Mouse (Mus musculus) intestine, embryonic 15.5 days (tissue): Measurements from ENCODE around the gene Sema3g. TPM values are rescaled to one million over a fixed set of nuclear protein-coding genes. Genes with fewer than 3 reads are reported as not detected.

Experiments used
- ATAC-seq: fragments of 200-750 bp; cut with Nextera tagmentation; 2 replicates; pipeline ENCODE4 v1.8.0; 2017; ENCODE audit warnings: moderate TSS enrichment, moderate library complexity
- H3K27ac ChIP-seq: fragments of 300-500 bp; sonication (generic); 2 replicates; pipeline ENCODE4 v1.5.1; 2015; ENCODE audit warnings: mild to moderate bottlenecking, inconsistent platforms
- H3K27me3 ChIP-seq: fragments of 300-500 bp; sonication (generic); replicated peaks from 2 replicates; pipeline ENCODE4 v1.6.1; 2015; ENCODE audit warnings: inconsistent platforms
- H3K36me3 ChIP-seq: fragments of 300-500 bp; sonication (generic); 2 replicates; pipeline ENCODE4 v1.6.1; 2015; ENCODE audit warnings: inconsistent platforms
- H3K4me1 ChIP-seq: fragments of 300-500 bp; sonication (generic); replicated peaks from 2 replicates; pipeline ENCODE4 v1.6.1; 2015; ENCODE audit warnings: inconsistent platforms
- H3K4me2 ChIP-seq: fragments of 300-500 bp; sonication (generic); replicated peaks from 2 replicates; pipeline ENCODE4 v1.6.1; 2015; ENCODE audit warnings: mild to moderate bottlenecking, inconsistent platforms
- H3K4me3 ChIP-seq: fragments of 300-500 bp; sonication (generic); replicated peaks from 2 replicates; pipeline ENCODE4 v1.5.1; 2015; ENCODE audit warnings: inconsistent platforms
- H3K9ac ChIP-seq: fragments of 300-500 bp; sonication (generic); 2 replicates; pipeline ENCODE4 v1.6.1; 2015; ENCODE audit warnings: inconsistent platforms
- H3K9me3 ChIP-seq: fragments of 300-500 bp; sonication (generic); 2 replicates; pipeline ENCODE4 v1.6.1; 2016; ENCODE audit warnings: inconsistent platforms
- WGBS: fragments of 180-500 bp; shearing (Covaris S2); methylation state at CpG from one replicate; pipeline ENCODE4 v1.1.7; 2015; 5-methylcytosine and 5-hydroxymethylcytosine counted together
- polyA plus RNA-seq: library from polyadenylated mRNA; unstranded; fragments of >200 nt; fragmentation: Nextera tagmentation; extraction: Ambion mirVana; gene quantifications from 2 replicates; pipeline ENCODE4 v1.2.1, GENCODE M21; 2015

The Sema3g gene
- polyA plus RNA-seq, 1 experiment from 2014 or later, result 0.96 TPM

DNA sequence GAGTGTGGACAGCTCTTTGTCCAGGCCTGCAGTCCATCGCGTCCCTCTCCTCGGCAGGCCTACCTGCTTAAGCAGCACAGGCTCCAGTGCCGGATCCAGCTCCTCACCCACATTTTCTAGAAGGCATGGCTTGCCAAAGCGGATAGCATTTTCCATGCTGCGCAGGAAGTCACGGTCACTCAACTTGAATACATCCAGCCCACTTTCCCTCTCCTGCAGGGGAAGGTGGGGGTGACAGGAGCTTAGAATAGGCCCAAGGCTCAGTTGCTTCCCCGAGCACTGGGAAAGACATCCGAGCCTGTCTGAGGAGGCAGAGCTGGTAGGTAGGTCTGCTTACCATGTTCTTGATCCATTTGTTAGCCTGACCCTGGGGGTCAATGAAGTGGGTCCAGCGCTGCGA, 50.0 kb downstream of the Sema3g start:
- Histone ChIP-seq H3K4me3 (no peak overlapping the region), H3K27ac (no peak overlapping the region), H3K36me3 (no peaks in the 10 kb centered on the region), H3K4me1 (peaks cover 10% of the 10 kb centered on the region; the same call in 1 of the 2 replicates), H3K9ac (no peak overlapping the region), H3K9me3 (no peaks in the 10 kb centered on the region), H3K27me3 (no peaks in the 10 kb centered on the region), H3K4me2 (no peak overlapping the region)
- ATAC-seq, result no peak
- WGBS, result 89% methylated on average over 11 of the region's 11 CpGs

DNA sequence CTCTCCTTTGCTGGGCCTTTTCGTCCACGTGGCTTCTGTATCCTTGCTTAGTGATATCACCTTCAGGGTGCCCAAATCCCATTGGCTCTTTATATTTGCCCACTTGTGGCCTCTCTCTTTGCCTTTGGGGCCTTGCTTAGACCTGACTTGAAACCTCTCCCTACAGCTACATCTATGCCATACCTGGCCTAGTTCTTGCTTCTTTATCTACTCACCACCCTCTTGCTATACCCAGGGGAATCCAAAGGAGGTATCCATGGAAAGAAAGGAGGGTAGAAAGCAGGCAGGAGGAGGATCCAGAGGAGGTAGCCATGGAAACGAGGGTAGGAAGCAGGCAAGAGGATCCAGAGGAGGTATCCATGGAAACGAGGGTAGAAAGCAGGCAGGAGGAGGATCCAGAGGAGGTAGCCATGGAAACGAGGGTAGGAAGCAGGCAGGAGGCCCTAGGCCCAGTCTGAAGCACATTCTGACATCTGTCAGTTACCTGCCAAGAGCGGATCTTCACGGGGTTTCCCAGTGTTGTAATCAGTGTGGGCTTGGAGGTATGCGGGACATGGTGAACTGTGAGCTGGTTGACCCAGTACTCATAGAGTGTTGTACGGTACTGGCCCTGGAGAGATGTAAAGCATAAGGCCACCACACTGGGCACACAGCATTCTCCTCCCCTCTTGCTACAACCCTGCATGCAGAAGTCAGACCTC, 50.8 kb downstream of the Sema3g start:
- ATAC-seq, result no peak
- Histone ChIP-seq H3K27ac (no peak overlapping the region), H3K4me1 (peaks cover 10% of the 10 kb centered on the region; the same call in 1 of the 2 replicates), H3K27me3 (no peaks in the 10 kb centered on the region), H3K9ac (peak overlapping the region; percentile 44; the same call in 1 of the 2 replicates), H3K4me3 (no peak overlapping the region), H3K4me2 (peak overlapping the region; percentile 71), H3K36me3 (no peaks in the 10 kb centered on the region), H3K9me3 (no peaks in the 10 kb centered on the region)
- 74% methylated on average over 9 of the region's 9 CpGs for WGBS

DNA sequence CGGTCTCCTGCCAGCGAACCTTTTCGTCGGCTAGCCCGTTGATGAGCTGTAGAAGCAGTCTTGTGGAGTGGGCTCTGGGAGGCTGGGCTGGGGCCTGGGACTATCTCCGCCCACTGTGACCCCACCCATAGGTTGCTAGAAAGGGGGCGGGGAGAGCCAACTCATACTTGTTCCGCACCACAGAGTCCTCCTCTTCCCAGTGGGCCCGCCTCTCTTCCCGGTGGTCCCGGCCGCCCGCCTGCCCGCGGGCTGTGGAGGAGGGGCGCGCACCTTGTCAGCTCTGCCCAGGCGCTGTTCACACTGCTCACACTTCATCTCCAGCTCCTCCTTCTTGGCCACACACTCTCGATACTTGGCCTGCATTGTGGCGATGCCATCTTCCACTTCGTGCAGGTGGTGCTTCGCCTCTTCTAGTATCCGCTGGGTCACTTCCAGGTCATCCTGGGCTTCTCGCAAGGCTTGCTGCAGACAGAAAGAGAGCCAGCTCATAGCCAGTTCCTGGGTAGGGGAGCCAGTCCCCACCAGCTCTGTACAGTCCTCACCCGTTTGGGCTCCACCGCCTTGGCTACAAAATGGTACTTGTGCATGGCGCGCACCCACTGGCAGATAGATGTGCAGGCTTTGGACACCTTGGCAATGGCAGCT, 51.9 kb downstream of the Sema3g start:
- WGBS, result 14% methylated on average over 28 of the region's 28 CpGs
- peak; percentile 87 for ATAC-seq
- Histone ChIP-seq H3K27me3 (no peaks in the 10 kb centered on the region), H3K4me2 (peak overlapping the region; percentile 71), H3K4me3 (peak overlapping the region; percentile 35), H3K4me1 (peaks cover 10% of the 10 kb centered on the region; the same call in 1 of the 2 replicates), H3K9ac (peak overlapping the region; percentile 44), H3K36me3 (no peaks in the 10 kb centered on the region), H3K9me3 (no peaks in the 10 kb centered on the region), H3K27ac (no peak overlapping the region)

DNA sequence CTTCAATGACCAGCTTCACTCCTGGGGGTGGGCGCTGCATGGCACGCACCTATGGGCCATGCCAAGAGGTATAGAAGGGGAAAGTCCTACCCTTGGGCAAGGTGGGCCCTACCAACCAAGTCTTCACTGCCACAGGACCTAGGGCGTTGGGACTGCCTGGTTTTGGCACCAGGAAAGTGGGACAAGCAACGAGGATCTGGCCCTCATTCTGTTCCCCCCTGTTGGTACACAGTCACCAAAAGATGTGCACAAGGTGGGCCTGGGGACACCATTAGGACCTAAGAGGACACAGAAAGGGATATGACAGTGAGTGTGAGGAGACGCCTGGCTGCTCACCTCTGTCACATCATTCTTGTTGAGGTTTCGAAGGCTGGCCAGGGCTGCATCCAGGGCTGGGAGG, 53.5 kb downstream of the Sema3g start:
- no peak for ATAC-seq
- peaks cover 10% of the 10 kb centered on the region; the same call in 1 of the 2 replicates for H3K4me1 ChIP-seq

DNA sequence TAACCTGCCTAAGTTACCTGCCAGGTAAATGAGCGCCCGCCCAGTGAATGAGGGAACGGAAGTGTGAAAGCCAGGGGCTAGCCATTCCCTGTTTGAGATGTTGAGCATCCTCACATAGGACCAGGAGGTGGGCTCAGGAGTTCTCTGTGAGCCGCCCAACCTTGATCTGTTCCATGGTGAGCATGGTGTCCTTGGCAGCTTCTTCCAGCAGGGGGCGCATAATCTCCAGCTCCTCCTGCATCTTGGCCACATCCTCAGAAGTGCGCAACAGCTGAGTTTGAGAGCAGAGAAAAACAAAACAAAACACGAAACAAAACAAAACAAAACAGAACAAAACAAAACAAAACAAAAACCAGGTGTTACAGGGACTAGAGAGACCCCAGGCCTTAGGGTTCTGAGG, 54.5 kb downstream of the Sema3g start:
- ATAC-seq, result 0 out of 2 replicates have a peak, but pooled peaks have one; percentile 55

More for the DNA sequence above, 53.5 kb downstream of the Sema3g start:
- Histone ChIP-seq H3K4me3 (no peak overlapping the region), H3K4me2 (no peak overlapping the region), H3K9ac (no peak overlapping the region), H3K36me3 (no peaks in the 10 kb centered on the region), H3K27ac (no peak overlapping the region), H3K9me3 (no peaks in the 10 kb centered on the region), H3K27me3 (no peaks in the 10 kb centered on the region)
- WGBS, result 89% methylated on average over 6 of the region's 6 CpGs

More for the DNA sequence above, 54.5 kb downstream of the Sema3g start:
- WGBS, result 25% methylated on average over 7 of the region's 7 CpGs
- H3K27ac ChIP-seq, result no peak overlapping the region
- no peak overlapping the region for H3K4me2 ChIP-seq
- no peaks in the 10 kb centered on the region for H3K27me3 ChIP-seq
- no peak overlapping the region for H3K9ac ChIP-seq
- H3K36me3 ChIP-seq, result no peaks in the 10 kb centered on the region
- peaks cover 10% of the 10 kb centered on the region; the same call in 1 of the 2 replicates for H3K4me1 ChIP-seq
- H3K9me3 ChIP-seq, result no peaks in the 10 kb centered on the region
- no peak overlapping the region for H3K4me3 ChIP-seq

Other genes with a start within 250 kb of the Sema3g start
- 44.6 and 48.6 TPM in 2 replicates for gene Glt8d1, start 216.5 kb upstream of the Sema3g start, polyA plus RNA-seq
- gene Spcs1, start 216.2 kb upstream of the Sema3g start, polyA plus RNA-seq, result 411 and 423 TPM in 2 replicates
- gene Pbrm1, start 198.7 kb upstream of the Sema3g start, polyA plus RNA-seq, result 97.1 and 106 TPM in 2 replicates
- 127 and 151 TPM in 2 replicates for gene Gnl3, start 198.7 kb upstream of the Sema3g start, polyA plus RNA-seq
- 90.1 TPM in 2 replicates for gene Smim4, start 88.9 kb upstream of the Sema3g start, polyA plus RNA-seq
- gene Nt5dc2, start 86.8 kb upstream of the Sema3g start, polyA plus RNA-seq, result 261 and 315 TPM in 2 replicates
- gene Stab1, start 49.2 kb upstream of the Sema3g start, polyA plus RNA-seq, result 32.3 and 32.5 TPM in 2 replicates
- gene Tnnc1, start 9.5 kb upstream of the Sema3g start, polyA plus RNA-seq, result 3.3 and 6.4 TPM in 2 replicates
- gene Nisch, start 914 bp upstream of the Sema3g start, polyA plus RNA-seq, result 280 and 297 TPM in 2 replicates
- gene Phf7, start 33.5 kb downstream of the Sema3g start, polyA plus RNA-seq, result 10.6 and 11.9 TPM in 2 replicates
- gene Bap1, start 33.6 kb downstream of the Sema3g start, polyA plus RNA-seq, result 64.0 and 65.3 TPM in 2 replicates
- gene Dnah1, start 106.0 kb downstream of the Sema3g start, polyA plus RNA-seq, result 3.6 and 3.7 TPM in 2 replicates
- 34.9 and 36.5 TPM in 2 replicates for gene Capn7, start 118.8 kb downstream of the Sema3g start, polyA plus RNA-seq
- 18.1 and 20.6 TPM in 2 replicates for gene Sh3bp5, start 218.2 kb downstream of the Sema3g start, polyA plus RNA-seq